Mouse (Mus musculus) limb, embryonic 14.5 days (tissue): ENCODE measurements around the gene Kcne1. TPM values are rescaled to one million over a fixed set of nuclear protein-coding genes. Genes with fewer than 3 reads are reported as not detected.
A peak's percentile ranks its signal among the peaks of the same experiment; 100 is the strongest.

ENCODE experiments used
- ATAC-seq: fragments of 200-750 bp; cut with Nextera tagmentation; 2 replicates; pipeline ENCODE4 v1.8.0; 2017; ENCODE audit warnings: low read depth, moderate number of reproducible peaks, moderate TSS enrichment; ENCODE audit not compliant: low FRiP score
- DNase-seq: peaks from one replicate; pipeline ENCODE4 v3.0.0-alpha.2; 2015; ENCODE audit warnings: low spot score
- H3K27ac ChIP-seq: fragments of 300-500 bp; sonication (generic); replicated peaks from 2 replicates; pipeline ENCODE4 v1.5.1; 2014; ENCODE audit warnings: low read depth, mild to moderate bottlenecking, low read length, moderate library complexity, mixed read lengths
- H3K27me3 ChIP-seq: fragments of 300-500 bp; sonication (generic); 2 replicates; pipeline ENCODE4 v1.6.1; 2014; ENCODE audit warnings: low read length, mixed read lengths; ENCODE audit not compliant: control insufficient read depth, insufficient read depth
- H3K36me3 ChIP-seq: fragments of 300-500 bp; sonication (generic); 2 replicates; pipeline ENCODE4 v1.6.1; 2014; ENCODE audit warnings: mild to moderate bottlenecking, low read length, moderate library complexity, mixed read lengths; ENCODE audit not compliant: control insufficient read depth, insufficient read depth
- H3K4me1 ChIP-seq: fragments of 300-500 bp; sonication (generic); 2 replicates; pipeline ENCODE4 v1.6.1; 2014; ENCODE audit warnings: antibody characterized with exemption, low read length, mixed read lengths; ENCODE audit not compliant: control insufficient read depth, insufficient read depth
- H3K4me2 ChIP-seq: fragments of 300-500 bp; sonication (generic); replicated peaks from 2 replicates; pipeline ENCODE4 v1.6.1; 2014; ENCODE audit warnings: low read depth, mild to moderate bottlenecking, low read length, moderate library complexity; ENCODE audit not compliant: severe bottlenecking
- H3K4me3 ChIP-seq: fragments of 300-500 bp; sonication (generic); replicated peaks from 2 replicates; pipeline ENCODE4 v1.5.1; 2014; ENCODE audit warnings: low read length
- H3K9ac ChIP-seq: fragments of 300-500 bp; sonication (generic); 2 replicates; pipeline ENCODE4 v1.6.1; 2014; ENCODE audit warnings: mild to moderate bottlenecking, low read depth, low read length, moderate library complexity; ENCODE audit not compliant: severe bottlenecking
- H3K9me3 ChIP-seq: fragments of 300-500 bp; sonication (generic); 2 replicates; pipeline ENCODE4 v1.6.1; 2016; ENCODE audit warnings: low read length; ENCODE audit not compliant: control insufficient read depth
- POLR2A ChIP-seq: fragments of 200-500 bp; IDR thresholded peaks from 2 replicates; pipeline ENCODE4 v1.8.0; 2012; ENCODE audit warnings: inconsistent platforms, mild to moderate bottlenecking, moderate library complexity, borderline replicate concordance; ENCODE audit not compliant: insufficient read depth, insufficient read length; ENCODE audit errors: extremely low read depth
- WGBS: fragments of 180-500 bp; shearing (Covaris S2); extraction: QIAGEN DNeasy Blood & Tissue Kit; methylation state at CpG from one replicate; pipeline ENCODE4 v1.1.7; 2014; 5-methylcytosine and 5-hydroxymethylcytosine counted together
- polyA plus RNA-seq, 2 experiments: library from polyadenylated mRNA; depleted of rRNA in 1 of 2; stranded (reverse) in 1 of 2; unstranded in 1 of 2; fragments of >200 nt; fragmentation: Nextera tagmentation in 1 of 2; extraction: Ambion mirVana in 1 of 2; gene quantifications; 2 replicates each; pipeline versions ENCODE4 v1.2.1 to v1.2.3; 2012 to 2014

The Kcne1 gene
- polyA plus RNA-seq (2012; rRNA removed) (0.08 and 0.09 TPM in 2 replicates), polyA plus RNA-seq (2014; fragmentation: Nextera tagmentation; extraction: Ambion mirVana) (not detected in 2 replicates)

GRCm38 (mm10) chr16:92359229-92359628 lies at the start of gene Kcne1:
Gene Kcne1, minus strand, starts transcription at chr16:92359468.
- Histone ChIP-seq H3K9ac (no peak within 1 kb of the TSS), H3K4me1 (peaks cover 8% of the 10 kb centered on the region; the same call in 1 of the 2 replicates), H3K9me3 (no peaks in the 10 kb centered on the region), H3K27me3 (no peaks in the 10 kb centered on the region), H3K4me2 (no peak within 1 kb of the TSS), H3K4me3 (no peak within 1 kb of the TSS), H3K27ac (no peak within 1 kb of the TSS), H3K36me3 (no peaks in the 10 kb centered on the region)
- 49% methylated on average over 9 of the region's 9 CpGs for WGBS
- no peak for TF ChIP-seq POLR2A
- DNase-seq (no peak), ATAC-seq (no peak)

GRCm38 (mm10) chr16:92407883-92408282 lies 48.6 kb upstream of the Kcne1 start:
- Histone ChIP-seq H3K27me3 (no peaks in the 10 kb centered on the region), H3K9me3 (no peaks in the 10 kb centered on the region), H3K36me3 (no peaks in the 10 kb centered on the region), H3K4me2 (no peak overlapping the region), H3K9ac (no peak overlapping the region), H3K27ac (no peak overlapping the region), H3K4me3 (no peak overlapping the region), H3K4me1 (peaks cover 18% of the 10 kb centered on the region)
- no peak for TF ChIP-seq POLR2A
- WGBS = 55% methylated on average over 2 of the region's 2 CpGs
- ATAC-seq (no peak), DNase-seq (no peak)

GRCm38 (mm10) chr16:92404141-92404540 lies 44.9 kb upstream of the Kcne1 start:
- H3K9me3 ChIP-seq = no peaks in the 10 kb centered on the region
- DNase-seq (no peak), ATAC-seq (no peak)
- no peak overlapping the region for H3K4me3 ChIP-seq
- TF ChIP-seq POLR2A = no peak
- no peaks in the 10 kb centered on the region for H3K36me3 ChIP-seq
- 83% methylated on average over 2 of the region's 2 CpGs for WGBS
- no peaks in the 10 kb centered on the region for H3K27me3 ChIP-seq
- H3K9ac ChIP-seq = no peak overlapping the region
- H3K27ac ChIP-seq = no peak overlapping the region
- H3K4me1 ChIP-seq = peaks cover 39% of the 10 kb centered on the region
- H3K4me2 ChIP-seq = no peak overlapping the region

- no peak overlapping the region for H3K9ac ChIP-seq
- H3K27me3 ChIP-seq = no peaks in the 10 kb centered on the region
- no peak overlapping the region for H3K4me3 ChIP-seq
- ATAC-seq (no peak), DNase-seq (no peak)
- H3K4me2 ChIP-seq = no peak overlapping the region
- H3K27ac ChIP-seq = no peak overlapping the region
- TF ChIP-seq POLR2A = no peak
- no peaks in the 10 kb centered on the region for H3K9me3 ChIP-seq
- no peaks in the 10 kb centered on the region for H3K36me3 ChIP-seq
- WGBS = 68% methylated on average over 10 of the region's 10 CpGs
- H3K4me1 ChIP-seq = peaks cover 50% of the 10 kb centered on the region
Observed at GRCm38 (mm10) chr16:92403069-92403468, 43.8 kb upstream of the Kcne1 start.

- 0 out of 2 replicates have a peak overlapping the region, but pooled peaks have one; percentile 38 for H3K27ac ChIP-seq
- no peaks in the 10 kb centered on the region for H3K27me3 ChIP-seq
- no peaks in the 10 kb centered on the region for H3K9me3 ChIP-seq
- no peaks in the 10 kb centered on the region for H3K36me3 ChIP-seq
- ATAC-seq (no peak), DNase-seq (no peak)
- peak overlapping the region; percentile 25; the same call in 1 of the 2 replicates for H3K9ac ChIP-seq
- WGBS = 39% methylated on average over 8 of the region's 8 CpGs
- H3K4me1 ChIP-seq = peaks cover 54% of the 10 kb centered on the region
- no peak for TF ChIP-seq POLR2A
- no peak overlapping the region for H3K4me3 ChIP-seq
- H3K4me2 ChIP-seq = no peak overlapping the region
Observed at GRCm38 (mm10) chr16:92402216-92402615, 42.9 kb upstream of the Kcne1 start.
